Mouse (Mus musculus) liver, adult 2 months (tissue): ENCODE data around the gene Gm5788.

Experiments
- CTCF ChIP-seq: fragments of 200-500 bp; IDR thresholded peaks from 2 replicates; pipeline ENCODE4 v1.5.1; 2011; ENCODE audit warnings: low read depth, low read length, control low read depth
- POLR2A ChIP-seq: fragments of 200-500 bp; IDR thresholded peaks from 2 replicates; pipeline ENCODE4 v1.6.1; 2011; ENCODE audit warnings: low read length, control low read depth; ENCODE audit not compliant: insufficient read depth; ENCODE audit errors: extremely low read depth

DNA sequence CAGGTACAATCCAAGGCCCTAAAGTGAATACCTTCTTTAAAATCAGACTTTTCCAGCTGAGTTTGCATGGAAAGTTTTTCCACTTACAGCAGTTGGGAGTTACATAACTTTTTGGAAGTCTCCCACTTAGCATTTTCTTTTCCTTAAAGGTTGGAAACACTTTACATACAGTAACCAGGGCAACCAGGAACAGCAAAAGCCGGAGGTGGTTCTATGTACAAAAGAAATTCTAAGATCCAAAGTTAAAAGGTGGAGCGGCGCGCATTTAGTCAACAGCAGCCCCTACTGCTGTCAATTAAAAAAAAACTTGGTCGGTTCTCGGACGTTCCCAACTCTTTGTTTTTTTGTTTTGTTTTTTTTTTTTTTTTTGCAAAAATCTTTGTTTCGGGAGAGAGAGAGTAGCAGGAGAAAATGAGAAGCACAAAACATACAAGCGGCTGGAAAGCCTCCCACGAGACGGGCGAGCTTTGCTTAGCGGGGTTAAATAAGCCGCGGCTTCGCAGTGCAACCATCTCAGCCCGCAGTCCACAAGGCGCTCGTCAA lies 23.0 kb upstream of the Gm5788 start:
- no peak for TF ChIP-seq CTCF
- no peak for TF ChIP-seq POLR2A
